Mouse (Mus musculus) gastrocnemius, adult 8-10 months (tissue): ENCODE measurements around the gene Sh3rf1. TPM values are rescaled to one million over a fixed set of nuclear protein-coding genes. Genes with fewer than 3 reads are reported as not detected.

Experiments
- DNase-seq, 2 experiments: peaks; one replicate each; pipeline ENCODE4 v3.0.0; 2022; ENCODE audit warnings: low spot score in 2 of 2
- total RNA-seq, 4 experiments: library from RNA; stranded (reverse); gene quantifications; 2 replicates each; pipeline ENCODE4 v1.2.4; 2022

Sh3rf1 gene
- total RNA-seq, 4 experiments from 2014 or later, result 1.3 to 1.8 (median 1.4) TPM

- DNase-seq, result no peak
Observed at GRCm38 (mm10) chr8:61321780-61322179, 98.1 kb downstream of the Sh3rf1 start.

- no peak for DNase-seq
Observed at GRCm38 (mm10) chr8:61322462-61322861, 98.8 kb downstream of the Sh3rf1 start.

- DNase-seq, result no peak
Observed at GRCm38 (mm10) chr8:61324363-61324914, 100.8 kb downstream of the Sh3rf1 start.

DNA sequence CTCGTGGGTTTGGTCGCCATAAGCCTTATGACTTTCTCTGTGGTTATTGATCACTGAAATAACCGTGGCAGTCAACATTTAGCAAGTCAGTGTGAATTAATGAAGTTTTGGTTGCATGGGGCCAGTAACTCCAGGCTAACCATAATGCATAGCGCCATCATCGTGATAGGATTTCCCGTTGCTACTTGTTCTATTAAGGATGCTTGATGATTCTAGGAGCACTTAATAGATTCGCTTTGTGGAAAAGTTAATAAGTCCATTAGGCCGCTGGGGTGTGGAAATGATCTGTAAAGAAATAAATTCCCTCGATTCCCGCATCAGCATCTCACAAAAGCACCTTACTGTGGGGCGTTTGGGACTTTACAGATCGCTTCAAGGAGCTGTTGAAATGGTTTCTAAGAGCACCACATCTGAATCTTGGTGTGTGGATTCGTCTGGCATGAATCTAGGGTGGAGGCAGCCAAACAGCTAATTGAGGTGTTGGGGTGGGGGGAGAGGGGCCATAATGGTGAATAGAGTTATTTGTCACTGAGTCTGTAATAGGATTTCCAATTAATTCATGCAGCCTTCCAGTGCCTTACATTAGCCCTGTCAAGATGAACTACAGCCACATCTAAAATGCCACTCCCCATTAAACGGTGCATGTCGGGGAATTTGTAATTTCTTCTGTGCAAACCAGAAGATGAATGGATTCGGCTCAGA is 101.5 kb downstream of the Sh3rf1 start:
- DNase-seq, result no peak

- no peak for DNase-seq
Observed at GRCm38 (mm10) chr8:61326281-61326680, 102.6 kb downstream of the Sh3rf1 start.

- no peak for DNase-seq
Observed at GRCm38 (mm10) chr8:61327333-61327732, 103.7 kb downstream of the Sh3rf1 start.

GRCm38 (mm10) chr8:61339629-61340028 is 116.0 kb downstream of the Sh3rf1 start:
- no peak for DNase-seq

DNA sequence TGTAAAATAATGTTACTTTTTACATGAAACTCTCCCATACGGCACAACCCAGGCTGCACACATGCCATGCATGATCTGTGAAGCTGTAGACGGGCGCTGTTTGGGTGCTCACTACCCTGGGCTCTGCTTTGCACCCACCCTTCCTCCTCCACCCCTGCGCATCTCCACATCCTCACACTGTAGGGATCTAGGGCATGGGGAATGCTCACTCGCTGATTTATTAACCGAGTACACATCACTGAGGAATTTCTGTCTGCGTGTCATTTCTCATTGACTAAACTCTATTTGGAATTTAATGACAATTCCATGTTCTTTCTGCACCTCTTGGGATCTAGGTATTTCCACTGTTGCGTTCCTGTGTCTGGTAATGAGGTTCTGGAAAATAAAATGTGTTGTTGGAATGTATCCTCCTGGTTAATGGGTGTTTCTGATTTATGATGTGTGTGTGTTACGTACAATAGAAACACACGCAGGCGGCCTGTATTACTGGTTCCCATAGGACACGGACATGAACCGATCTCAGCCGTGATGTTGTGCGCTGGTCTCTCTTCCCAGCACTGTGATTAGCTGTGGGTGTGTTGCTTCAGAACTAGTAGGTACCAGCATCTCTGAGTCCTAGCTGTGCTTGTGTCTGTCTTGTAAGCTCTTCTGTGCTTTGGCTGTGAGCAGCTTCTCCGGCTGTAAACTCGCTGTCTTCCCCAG is 116.8 kb downstream of the Sh3rf1 start:
- DNase-seq, result no peak

GRCm38 (mm10) chr8:61341587-61342441 is 118.1 kb downstream of the Sh3rf1 start:
- no peak for DNase-seq

DNA sequence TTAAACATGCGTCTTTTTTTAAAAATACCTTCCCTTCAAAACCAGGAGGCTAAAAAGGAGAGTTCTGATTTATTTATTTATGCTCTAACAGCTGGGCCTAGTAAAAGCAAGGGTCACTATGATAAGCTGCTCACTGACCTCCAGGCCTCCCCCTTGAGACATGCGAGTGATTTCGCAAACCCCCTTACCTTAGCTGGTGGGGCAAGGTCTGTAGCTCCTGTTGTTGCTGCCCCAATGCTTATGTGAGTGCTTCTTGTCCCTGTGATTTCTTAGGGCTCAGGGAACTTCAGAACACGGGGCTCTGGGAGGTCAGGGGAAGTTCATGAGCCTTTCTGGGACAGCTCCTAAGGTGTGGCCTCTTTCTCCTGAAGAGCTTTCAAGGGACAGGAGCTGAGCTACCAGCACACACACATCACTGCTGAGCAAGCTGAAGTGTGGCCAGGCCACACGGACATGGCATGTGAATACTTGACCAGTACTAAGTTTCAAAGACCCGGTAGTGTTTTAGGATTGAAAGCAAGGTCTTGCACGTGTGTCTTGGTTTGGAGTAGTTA is 118.9 kb downstream of the Sh3rf1 start:
- no peak for DNase-seq

DNA sequence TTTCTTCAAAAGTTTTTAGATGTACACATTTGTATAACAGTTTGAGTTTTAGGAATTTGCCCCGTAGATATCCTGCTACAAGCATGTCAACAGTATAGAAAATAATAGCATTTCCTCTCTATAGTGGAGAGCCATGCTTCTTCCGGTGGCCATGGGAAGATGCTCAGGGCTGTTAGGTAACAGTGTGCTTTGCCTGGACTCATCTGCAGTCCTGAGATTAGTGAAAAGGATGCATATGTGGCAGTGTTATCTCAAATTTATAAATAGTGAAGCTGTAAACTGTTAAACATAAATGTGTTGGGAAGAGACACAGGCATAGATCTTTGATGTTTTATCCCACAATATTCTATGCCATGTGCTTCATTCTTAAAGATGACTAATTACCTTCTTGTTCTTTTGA is 120.8 kb downstream of the Sh3rf1 start:
- DNase-seq, result no peak

DNA sequence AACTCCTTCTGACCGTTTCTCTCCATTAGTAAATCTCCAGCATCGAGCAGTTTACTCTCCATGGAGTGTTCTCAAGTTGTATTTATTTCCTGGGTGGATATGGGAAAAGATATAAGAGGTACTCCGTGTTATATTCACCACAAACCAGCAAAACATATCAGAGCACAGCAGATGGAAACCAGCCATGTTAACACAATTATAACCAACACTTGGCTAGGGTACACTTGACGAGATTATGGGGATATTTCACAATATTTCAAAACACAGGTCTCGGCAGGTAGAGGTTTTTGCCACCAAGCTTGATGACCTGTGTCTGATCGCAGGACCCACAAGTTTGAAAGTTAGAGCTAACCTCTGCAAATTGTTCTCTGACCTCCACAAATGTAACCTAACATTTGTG is 123.3 kb downstream of the Sh3rf1 start:
- no peak for DNase-seq

DNA sequence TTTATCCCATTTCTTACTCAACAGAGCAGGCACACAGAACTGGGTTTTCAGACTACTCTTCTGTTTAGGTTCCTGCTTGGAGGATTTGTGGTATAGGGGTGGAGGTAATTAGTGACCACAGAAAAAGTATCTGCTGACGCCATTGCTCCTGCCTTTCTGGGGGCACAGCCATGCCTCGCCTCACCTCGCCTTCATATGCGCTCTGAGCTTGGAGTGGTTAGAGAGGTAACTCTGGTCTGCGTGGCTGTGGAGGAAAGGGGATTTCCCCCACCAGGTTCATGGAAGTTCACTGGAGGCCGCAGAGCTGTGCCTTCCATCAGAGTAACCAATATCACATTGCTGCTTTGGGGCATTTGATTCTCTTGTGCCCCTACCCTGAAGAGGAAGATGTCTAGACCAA is 123.9 kb downstream of the Sh3rf1 start:
- no peak for DNase-seq

- DNase-seq, result no peak
Observed at GRCm38 (mm10) chr8:61348029-61348428, 124.4 kb downstream of the Sh3rf1 start.

- no peak for DNase-seq
Observed at GRCm38 (mm10) chr8:61348518-61348917, 124.8 kb downstream of the Sh3rf1 start.

DNA sequence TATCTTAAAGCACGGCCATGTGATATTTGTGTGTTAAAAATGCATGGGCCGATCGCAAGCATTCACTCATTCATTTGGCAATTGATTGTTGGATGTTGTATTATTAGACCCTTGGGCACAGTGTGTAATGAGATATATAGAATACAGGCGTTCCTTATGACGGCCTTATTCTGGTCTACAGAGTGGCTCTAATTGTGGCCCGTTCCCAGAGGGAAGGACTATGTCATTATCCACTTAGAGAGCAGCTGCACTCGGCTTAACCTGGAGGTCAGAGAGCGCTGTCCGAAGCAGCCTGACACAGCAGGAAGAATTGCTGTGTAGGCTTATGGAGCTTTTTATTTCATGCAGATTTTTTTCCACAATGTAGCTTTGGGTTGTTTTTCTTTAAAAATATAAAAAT is 126.8 kb downstream of the Sh3rf1 start:
- DNase-seq, result no peak

- DNase-seq, result no peak
Observed at GRCm38 (mm10) chr8:61351638-61352037, 128.0 kb downstream of the Sh3rf1 start.

DNA sequence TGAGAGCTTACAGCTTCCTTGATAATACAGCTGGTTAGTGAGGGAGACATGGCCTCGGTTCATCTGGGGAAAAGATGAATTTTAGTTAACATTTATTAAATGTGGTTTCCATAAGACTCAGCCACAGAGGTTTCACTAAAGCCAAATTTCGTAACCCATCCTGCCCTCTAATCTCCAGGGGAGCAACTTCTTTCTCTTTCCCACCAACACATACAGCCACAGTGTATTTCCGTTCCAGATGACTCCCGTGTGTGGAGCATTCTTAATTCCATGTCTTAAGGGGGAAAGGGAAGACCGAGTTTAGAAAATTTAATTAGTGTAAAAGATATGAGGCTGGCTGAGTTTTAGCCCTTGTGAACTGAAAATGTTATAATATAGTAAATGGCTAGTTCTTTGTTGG is 131.8 kb downstream of the Sh3rf1 start:
- no peak for DNase-seq

- DNase-seq, result no peak
Observed at GRCm38 (mm10) chr8:61359004-61359403, 135.3 kb downstream of the Sh3rf1 start.

DNA sequence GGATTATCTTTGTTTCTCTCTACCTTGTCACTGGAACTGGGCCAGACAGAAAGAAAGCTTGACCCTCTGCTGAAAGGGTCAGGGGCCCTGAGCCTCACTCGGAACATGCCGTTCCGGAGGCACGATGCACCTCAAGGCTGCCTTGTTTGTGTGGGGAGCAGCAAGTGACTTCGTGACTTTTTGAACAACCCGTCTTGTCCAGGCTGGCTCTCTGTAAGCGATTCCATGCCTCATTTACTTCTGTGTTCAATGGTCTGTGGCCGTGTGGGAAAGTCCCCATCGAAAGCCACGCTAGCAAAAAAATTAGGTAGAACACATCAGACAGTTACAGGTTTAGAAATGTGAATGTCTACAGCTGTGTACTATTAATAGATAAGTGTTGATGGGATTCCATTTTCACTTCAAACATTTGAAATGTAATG is 136.2 kb downstream of the Sh3rf1 start:
- no peak for DNase-seq

DNA sequence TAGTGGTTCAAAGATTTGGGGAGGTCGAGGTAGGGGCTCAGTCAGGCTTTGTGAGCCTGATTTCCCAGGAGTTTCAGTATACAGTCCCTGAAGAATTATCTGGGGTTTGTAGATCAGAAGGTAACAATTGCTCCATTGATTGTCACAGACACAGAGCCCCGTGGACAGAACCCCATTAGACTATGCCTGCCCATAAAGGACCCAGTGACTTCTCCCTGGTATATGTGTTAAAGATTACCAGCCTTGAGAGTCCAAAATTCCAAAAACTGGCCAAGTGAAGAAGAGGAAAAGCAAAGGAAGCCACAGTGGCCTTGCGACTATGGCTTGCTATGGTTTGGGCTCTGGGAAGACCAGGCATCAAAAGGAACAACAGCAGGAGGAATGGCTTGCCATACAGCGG is 136.7 kb downstream of the Sh3rf1 start:
- DNase-seq, result no peak

- no peak for DNase-seq
Observed at GRCm38 (mm10) chr8:61361476-61361875, 137.8 kb downstream of the Sh3rf1 start.
